Mouse (Mus musculus) heart, embryonic 16.5 days (tissue): ENCODE measurements around the gene Pard6b. TPM values are rescaled to one million over a fixed set of nuclear protein-coding genes. Genes with fewer than 3 reads are reported as not detected.
"Not testable (repeated sequence)": the region's sequence is repeated elsewhere in the genome, so short reads cannot be mapped to it uniquely, and the experiment has no call there.

Experiments
- ATAC-seq: fragments of 200-750 bp; cut with Nextera tagmentation; replicated peaks from 2 replicates; pipeline ENCODE4 v1.8.0; 2017; ENCODE audit warnings: moderate number of reproducible peaks; ENCODE audit not compliant: insufficient read depth, low FRiP score; ENCODE audit errors: extremely low read depth
- H3K27ac ChIP-seq: fragments of 300-500 bp; sonication (generic); 2 replicates; pipeline ENCODE4 v1.5.1; 2014; ENCODE audit warnings: mild to moderate bottlenecking, low read length, control low read depth, moderate library complexity
- H3K27me3 ChIP-seq: fragments of 300-500 bp; sonication (generic); 2 replicates; pipeline ENCODE4 v1.6.1; 2014; ENCODE audit warnings: low read length, mixed read lengths; ENCODE audit not compliant: control insufficient read depth, insufficient read depth
- H3K36me3 ChIP-seq: fragments of 300-500 bp; sonication (generic); 2 replicates; pipeline ENCODE4 v1.6.1; 2014; ENCODE audit not compliant: control insufficient read depth, insufficient read depth
- H3K4me1 ChIP-seq: fragments of 300-500 bp; sonication (generic); 2 replicates; pipeline ENCODE4 v1.6.1; 2014; ENCODE audit warnings: low read length, mixed read lengths; ENCODE audit not compliant: control insufficient read depth, insufficient read depth
- H3K4me2 ChIP-seq: fragments of 300-500 bp; sonication (generic); 2 replicates; pipeline ENCODE4 v1.6.1; 2014; ENCODE audit warnings: low read depth, mild to moderate bottlenecking, control low read depth, low read length
- H3K4me3 ChIP-seq: fragments of 300-500 bp; sonication (generic); 2 replicates; pipeline ENCODE4 v1.5.1; 2014; ENCODE audit warnings: mild to moderate bottlenecking, control low read depth, low read length
- H3K9ac ChIP-seq: fragments of 300-500 bp; sonication (generic); 2 replicates; pipeline ENCODE4 v1.6.1; 2014; ENCODE audit warnings: low read length, control low read depth
- H3K9me3 ChIP-seq: fragments of 300-500 bp; sonication (generic); replicated peaks from 2 replicates; pipeline ENCODE4 v1.6.1; 2016; ENCODE audit warnings: low read length; ENCODE audit not compliant: control insufficient read depth
- WGBS: fragments of 180-500 bp; shearing (Covaris S2); extraction: QIAGEN DNeasy Blood & Tissue Kit; methylation state at CpG from one replicate; pipeline ENCODE4 v1.1.7; 2014; 5-methylcytosine and 5-hydroxymethylcytosine counted together
- polyA plus RNA-seq: library from polyadenylated mRNA; unstranded; fragments of >200 nt; fragmentation: Nextera tagmentation; extraction: Ambion mirVana; gene quantifications from 2 replicates; pipeline ENCODE4 v1.2.1, GENCODE M21; 2015

Pard6b gene
- polyA plus RNA-seq, 1 experiment from 2014 or later, result 5.4 TPM

- Histone ChIP-seq H3K9me3 (peaks cover 6% of the 10 kb centered on the region), H3K27ac (peak overlapping the region; percentile 56), H3K9ac (peak overlapping the region; percentile 42), H3K36me3 (no peaks in the 10 kb centered on the region), H3K4me1 (peaks cover 15% of the 10 kb centered on the region), H3K4me2 (peak overlapping the region; percentile 1; the same call in 1 of the 2 replicates), H3K4me3 (no peak overlapping the region), H3K27me3 (no peaks in the 10 kb centered on the region)
- no peak for ATAC-seq
- WGBS, result 33% methylated on average over 8 of the region's 8 CpGs
Measured at GRCm38 (mm10) chr2:168056666-168056933, 24.2 kb upstream of the Pard6b start.

- not testable (repeated sequence) for H3K9me3 ChIP-seq, H3K4me2 ChIP-seq, H3K9ac ChIP-seq, H3K27ac ChIP-seq, H3K36me3 ChIP-seq, H3K4me3 ChIP-seq, ATAC-seq, H3K27me3 ChIP-seq
- WGBS, result 62% methylated on average over 2 of the region's 2 CpGs
- H3K4me1 ChIP-seq, result peaks cover 15% of the 10 kb centered on the region
Measured at GRCm38 (mm10) chr2:168057876-168058275, 22.9 kb upstream of the Pard6b start.

- H3K4me3 ChIP-seq, result no peak overlapping the region
- WGBS, result 20% methylated on average over 13 of the region's 13 CpGs
- H3K36me3 ChIP-seq, result no peaks in the 10 kb centered on the region
- H3K9ac ChIP-seq, result peak overlapping the region; percentile 37; the same call in 1 of the 2 replicates
- no peaks in the 10 kb centered on the region for H3K27me3 ChIP-seq
- peaks cover 6% of the 10 kb centered on the region for H3K9me3 ChIP-seq
- H3K27ac ChIP-seq, result 0 out of 2 replicates have a peak overlapping the region, but pooled peaks have one; percentile 23
- H3K4me2 ChIP-seq, result peak overlapping the region; percentile 33; the same call in 1 of the 2 replicates
- H3K4me1 ChIP-seq, result peaks cover 15% of the 10 kb centered on the region
- 0 out of 2 replicates have a peak, but pooled peaks have one; percentile 8 for ATAC-seq
Measured at GRCm38 (mm10) chr2:168058488-168059199, 22.2 kb upstream of the Pard6b start.

- H3K9me3 ChIP-seq, result peaks cover 6% of the 10 kb centered on the region
- H3K36me3 ChIP-seq, result no peaks in the 10 kb centered on the region
- H3K27me3 ChIP-seq, result no peaks in the 10 kb centered on the region
- H3K4me1 ChIP-seq, result peaks cover 15% of the 10 kb centered on the region
- no peak overlapping the region for H3K4me3 ChIP-seq
- no peak for ATAC-seq
- no peak overlapping the region for H3K9ac ChIP-seq
- no peak overlapping the region for H3K4me2 ChIP-seq
- H3K27ac ChIP-seq, result no peak overlapping the region
- WGBS, result 85% methylated on average over 6 of the region's 6 CpGs
Measured at GRCm38 (mm10) chr2:168059200-168059790, 21.5 kb upstream of the Pard6b start.

GRCm38 (mm10) chr2:168063712-168064111 is 17.1 kb upstream of the Pard6b start:
- ATAC-seq, result no peak
- H3K9ac ChIP-seq, result no peak overlapping the region
- 75% methylated on average over 12 of the region's 12 CpGs for WGBS

GRCm38 (mm10) chr2:168065511-168065910 is 15.3 kb upstream of the Pard6b start:
- Histone ChIP-seq H3K4me1 (peaks cover 6% of the 10 kb centered on the region), H3K4me2 (no peak overlapping the region), H3K9ac (no peak overlapping the region), H3K9me3 (peaks cover 2% of the 10 kb centered on the region; the same call in 1 of the 2 replicates), H3K4me3 (no peak overlapping the region), H3K36me3 (no peaks in the 10 kb centered on the region), H3K27ac (no peak overlapping the region), H3K27me3 (no peaks in the 10 kb centered on the region)
- WGBS, result 59% methylated on average over 7 of the region's 7 CpGs
- no peak for ATAC-seq

More at GRCm38 (mm10) chr2:168063712-168064111, 17.1 kb upstream of the Pard6b start:
- Histone ChIP-seq H3K27me3 (no peaks in the 10 kb centered on the region), H3K27ac (no peak overlapping the region), H3K36me3 (no peaks in the 10 kb centered on the region), H3K4me1 (0 out of 2 replicates have a peak, but pooled peaks cover 2% of the 10 kb centered on the region), H3K9me3 (peaks cover 6% of the 10 kb centered on the region), H3K4me3 (no peak overlapping the region), H3K4me2 (no peak overlapping the region)

GRCm38 (mm10) chr2:168066783-168067182 is 14.0 kb upstream of the Pard6b start:
- no peaks in the 10 kb centered on the region for H3K9me3 ChIP-seq
- no peak for ATAC-seq
- no peak overlapping the region for H3K9ac ChIP-seq
- 61% methylated on average over 8 of the region's 8 CpGs for WGBS
- H3K27me3 ChIP-seq, result no peaks in the 10 kb centered on the region
- H3K4me1 ChIP-seq, result peaks cover 11% of the 10 kb centered on the region
- H3K4me3 ChIP-seq, result no peak overlapping the region
- H3K27ac ChIP-seq, result no peak overlapping the region
- no peak overlapping the region for H3K4me2 ChIP-seq
- H3K36me3 ChIP-seq, result no peaks in the 10 kb centered on the region

GRCm38 (mm10) chr2:168070425-168070824 is 10.4 kb upstream of the Pard6b start:
- H3K4me1 ChIP-seq, result peaks cover 23% of the 10 kb centered on the region
- peak overlapping the region; percentile 63 for H3K27ac ChIP-seq

GRCm38 (mm10) chr2:168072436-168073131 is 8.2 kb upstream of the Pard6b start:
- peak overlapping the region; percentile 47; the same call in 1 of the 2 replicates for H3K9ac ChIP-seq
- peaks cover 23% of the 10 kb centered on the region for H3K4me1 ChIP-seq
- peak overlapping the region; percentile 88 for H3K27ac ChIP-seq
- H3K27me3 ChIP-seq, result no peaks in the 10 kb centered on the region
- 0 out of 2 replicates have a peak overlapping the region, but pooled peaks have one; percentile 10 for H3K4me3 ChIP-seq
- no peaks in the 10 kb centered on the region for H3K36me3 ChIP-seq
- WGBS, result 10% methylated on average over 9 of the region's 12 CpGs
- H3K4me2 ChIP-seq, result peak overlapping the region; percentile 49
- peak; percentile 85 for ATAC-seq
- H3K9me3 ChIP-seq, result no peaks in the 10 kb centered on the region

More at GRCm38 (mm10) chr2:168070425-168070824, 10.4 kb upstream of the Pard6b start:
- H3K36me3 ChIP-seq, result no peaks in the 10 kb centered on the region
- no peak; the same call in 1 of the 2 replicates for ATAC-seq
- no peaks in the 10 kb centered on the region for H3K27me3 ChIP-seq
- H3K4me2 ChIP-seq, result no peak overlapping the region
- WGBS, result 31% methylated on average over 5 of the region's 5 CpGs
- H3K4me3 ChIP-seq, result no peak overlapping the region
- H3K9ac ChIP-seq, result 0 out of 2 replicates have a peak overlapping the region, but pooled peaks have one; percentile 5
- no peaks in the 10 kb centered on the region for H3K9me3 ChIP-seq
